Mouse (Mus musculus): ENCODE data around the gene Uxs1. TPM values are rescaled to one million over a fixed set of nuclear protein-coding genes. Genes with fewer than 3 reads are reported as not detected.

Gene Uxs1
- polyA plus RNA-seq (2015; fragmentation: Nextera tagmentation; extraction: Ambion mirVana): 7.3 and 7.5 TPM in 2 replicates

GRCm38 (mm10) chr1:43827763-43828194, at the start of gene Uxs1:
Gene Uxs1, minus strand, starts transcription at chr1:43827800.
- H3K36me3 ChIP-seq (ENCODE audit: control insufficient read depth, insufficient read depth): no peaks in the 10 kb centered on the region
- peak within 1 kb of the TSS; percentile 96 for H3K4me3 ChIP-seq (ENCODE audit: low read depth, low read length)
- no peaks in the 10 kb centered on the region for H3K27me3 ChIP-seq (ENCODE audit: control insufficient read depth, insufficient read depth, low read depth, low read length)
- H3K9ac ChIP-seq (ENCODE audit: low read depth, low read length): peak within 1 kb of the TSS; percentile 90
- peak within 1 kb of the TSS; percentile 95 for H3K4me2 ChIP-seq (ENCODE audit: low read depth, low read length)
- peaks cover 22% of the 10 kb centered on the region for H3K4me1 ChIP-seq (ENCODE audit: control insufficient read depth, low read depth, low read length)
- no peaks in the 10 kb centered on the region for H3K9me3 ChIP-seq (replicated peaks; ENCODE audit: control insufficient read depth, low read length)
- peak within 1 kb of the TSS; percentile 82 for H3K27ac ChIP-seq (ENCODE audit: low read length)
- WGBS (ENCODE audit: insufficient replicate concordance): under 1% methylated on average over 40 of the region's 41 CpGs
- ATAC-seq (ENCODE audit: low read depth): peak; percentile 97

- whole genome bisulfite sequencing (ENCODE audit: insufficient replicate concordance): 68% methylated on average over 6 of the region's 6 CpGs
- H3K4me2 ChIP-seq (ENCODE audit: low read depth, low read length): no peak overlapping the region
- H3K27ac ChIP-seq (ENCODE audit: low read length): no peak overlapping the region
- no peak for ATAC-seq (ENCODE audit: low read depth)
- H3K4me1 ChIP-seq (ENCODE audit: control insufficient read depth, low read depth, low read length): no peaks in the 10 kb centered on the region
- H3K9ac ChIP-seq (ENCODE audit: low read depth, low read length): no peak overlapping the region
- no peaks in the 10 kb centered on the region for H3K27me3 ChIP-seq (ENCODE audit: control insufficient read depth, insufficient read depth, low read depth, low read length)
- no peaks in the 10 kb centered on the region for H3K36me3 ChIP-seq (ENCODE audit: control insufficient read depth, insufficient read depth)
- no peaks in the 10 kb centered on the region for H3K9me3 ChIP-seq (replicated peaks; ENCODE audit: control insufficient read depth, low read length)
- H3K4me3 ChIP-seq (ENCODE audit: low read depth, low read length): no peak overlapping the region
Measured at GRCm38 (mm10) chr1:43877233-43877632, 49.6 kb upstream of the Uxs1 start.

GRCm38 (mm10) chr1:43871116-43871515, 43.5 kb upstream of the Uxs1 start:
- Histone ChIP-seq H3K4me3 (ENCODE audit: low read depth, low read length) (no peak overlapping the region), H3K27ac (ENCODE audit: low read length) (no peak overlapping the region), H3K27me3 (ENCODE audit: control insufficient read depth, insufficient read depth, low read depth, low read length) (no peaks in the 10 kb centered on the region), H3K9me3 (replicated peaks; ENCODE audit: control insufficient read depth, low read length) (no peaks in the 10 kb centered on the region), H3K36me3 (ENCODE audit: control insufficient read depth, insufficient read depth) (no peaks in the 10 kb centered on the region), H3K9ac (ENCODE audit: low read depth, low read length) (no peak overlapping the region), H3K4me2 (ENCODE audit: low read depth, low read length) (no peak overlapping the region), H3K4me1 (ENCODE audit: control insufficient read depth, low read depth, low read length) (no peaks in the 10 kb centered on the region)
- no peak for ATAC-seq (ENCODE audit: low read depth)

- Histone ChIP-seq H3K9ac (ENCODE audit: low read depth, low read length) (no peak overlapping the region), H3K36me3 (ENCODE audit: control insufficient read depth, insufficient read depth) (no peaks in the 10 kb centered on the region), H3K27ac (ENCODE audit: low read length) (no peak overlapping the region), H3K4me3 (ENCODE audit: low read depth, low read length) (no peak overlapping the region), H3K9me3 (replicated peaks; ENCODE audit: control insufficient read depth, low read length) (no peaks in the 10 kb centered on the region), H3K27me3 (ENCODE audit: control insufficient read depth, insufficient read depth, low read depth, low read length) (no peaks in the 10 kb centered on the region), H3K4me2 (ENCODE audit: low read depth, low read length) (no peak overlapping the region), H3K4me1 (ENCODE audit: control insufficient read depth, low read depth, low read length) (no peaks in the 10 kb centered on the region)
- 17% methylated on average over 1 of the region's 1 CpGs for WGBS (ENCODE audit: insufficient replicate concordance)
- ATAC-seq (ENCODE audit: low read depth): no peak
Measured at GRCm38 (mm10) chr1:43868510-43868909, 40.9 kb upstream of the Uxs1 start.

GRCm38 (mm10) chr1:43864758-43865157, 37.2 kb upstream of the Uxs1 start:
- no peak overlapping the region for H3K4me3 ChIP-seq (ENCODE audit: low read depth, low read length)
- H3K4me2 ChIP-seq (ENCODE audit: low read depth, low read length): no peak overlapping the region
- H3K27me3 ChIP-seq (ENCODE audit: control insufficient read depth, insufficient read depth, low read depth, low read length): no peaks in the 10 kb centered on the region
- H3K36me3 ChIP-seq (ENCODE audit: control insufficient read depth, insufficient read depth): no peaks in the 10 kb centered on the region
- ATAC-seq (ENCODE audit: low read depth): no peak
- no peak overlapping the region for H3K9ac ChIP-seq (ENCODE audit: low read depth, low read length)
- no peaks in the 10 kb centered on the region for H3K9me3 ChIP-seq (replicated peaks; ENCODE audit: control insufficient read depth, low read length)
- no peak overlapping the region for H3K27ac ChIP-seq (ENCODE audit: low read length)
- H3K4me1 ChIP-seq (ENCODE audit: control insufficient read depth, low read depth, low read length): no peaks in the 10 kb centered on the region

- H3K9me3 ChIP-seq (replicated peaks; ENCODE audit: control insufficient read depth, low read length): no peaks in the 10 kb centered on the region
- no peak for ATAC-seq (ENCODE audit: low read depth)
- H3K36me3 ChIP-seq (ENCODE audit: control insufficient read depth, insufficient read depth): no peaks in the 10 kb centered on the region
- H3K4me3 ChIP-seq (ENCODE audit: low read depth, low read length): no peak overlapping the region
- no peak overlapping the region for H3K4me2 ChIP-seq (ENCODE audit: low read depth, low read length)
- H3K27ac ChIP-seq (ENCODE audit: low read length): no peak overlapping the region
- H3K27me3 ChIP-seq (ENCODE audit: control insufficient read depth, insufficient read depth, low read depth, low read length): no peaks in the 10 kb centered on the region
- H3K9ac ChIP-seq (ENCODE audit: low read depth, low read length): no peak overlapping the region
- 83% methylated on average over 4 of the region's 4 CpGs for WGBS (ENCODE audit: insufficient replicate concordance)
- no peaks in the 10 kb centered on the region for H3K4me1 ChIP-seq (ENCODE audit: control insufficient read depth, low read depth, low read length)
Measured at GRCm38 (mm10) chr1:43862614-43863013, 35.0 kb upstream of the Uxs1 start.

GRCm38 (mm10) chr1:43858988-43859387, 31.4 kb upstream of the Uxs1 start:
- no peak overlapping the region for H3K9ac ChIP-seq (ENCODE audit: low read depth, low read length)
- no peak overlapping the region for H3K4me2 ChIP-seq (ENCODE audit: low read depth, low read length)
- H3K4me3 ChIP-seq (ENCODE audit: low read depth, low read length): no peak overlapping the region
- H3K27me3 ChIP-seq (ENCODE audit: control insufficient read depth, insufficient read depth, low read depth, low read length): no peaks in the 10 kb centered on the region
- ATAC-seq (ENCODE audit: low read depth): no peak
- no peaks in the 10 kb centered on the region for H3K36me3 ChIP-seq (ENCODE audit: control insufficient read depth, insufficient read depth)
- 38% methylated on average over 5 of the region's 5 CpGs for WGBS (ENCODE audit: insufficient replicate concordance)
- H3K4me1 ChIP-seq (ENCODE audit: control insufficient read depth, low read depth, low read length): no peaks in the 10 kb centered on the region
- H3K27ac ChIP-seq (ENCODE audit: low read length): no peak overlapping the region
- H3K9me3 ChIP-seq (replicated peaks; ENCODE audit: control insufficient read depth, low read length): no peaks in the 10 kb centered on the region

GRCm38 (mm10) chr1:43857656-43858055, 30.1 kb upstream of the Uxs1 start:
- Histone ChIP-seq H3K27me3 (ENCODE audit: control insufficient read depth, insufficient read depth, low read depth, low read length) (no peaks in the 10 kb centered on the region), H3K9ac (ENCODE audit: low read depth, low read length) (no peak overlapping the region), H3K9me3 (replicated peaks; ENCODE audit: control insufficient read depth, low read length) (no peaks in the 10 kb centered on the region), H3K4me2 (ENCODE audit: low read depth, low read length) (no peak overlapping the region), H3K4me3 (ENCODE audit: low read depth, low read length) (no peak overlapping the region), H3K36me3 (ENCODE audit: control insufficient read depth, insufficient read depth) (no peaks in the 10 kb centered on the region), H3K27ac (ENCODE audit: low read length) (no peak overlapping the region), H3K4me1 (ENCODE audit: control insufficient read depth, low read depth, low read length) (no peaks in the 10 kb centered on the region)
- no peak for ATAC-seq (ENCODE audit: low read depth)
- WGBS (ENCODE audit: insufficient replicate concordance): 51% methylated on average over 1 of the region's 1 CpGs

GRCm38 (mm10) chr1:43855591-43855990, 28.0 kb upstream of the Uxs1 start:
- 56% methylated on average over 1 of the region's 1 CpGs for WGBS (ENCODE audit: insufficient replicate concordance)
- H3K4me2 ChIP-seq (ENCODE audit: low read depth, low read length): no peak overlapping the region
- H3K9ac ChIP-seq (ENCODE audit: low read depth, low read length): no peak overlapping the region

GRCm38 (mm10) chr1:43843398-43843797, 15.8 kb upstream of the Uxs1 start:
- Histone ChIP-seq H3K4me1 (ENCODE audit: control insufficient read depth, low read depth, low read length) (no peaks in the 10 kb centered on the region), H3K4me2 (ENCODE audit: low read depth, low read length) (no peak overlapping the region), H3K27me3 (ENCODE audit: control insufficient read depth, insufficient read depth, low read depth, low read length) (no peaks in the 10 kb centered on the region), H3K4me3 (ENCODE audit: low read depth, low read length) (no peak overlapping the region), H3K9me3 (replicated peaks; ENCODE audit: control insufficient read depth, low read length) (no peaks in the 10 kb centered on the region), H3K9ac (ENCODE audit: low read depth, low read length) (no peak overlapping the region), H3K36me3 (ENCODE audit: control insufficient read depth, insufficient read depth) (no peaks in the 10 kb centered on the region), H3K27ac (ENCODE audit: low read length) (no peak overlapping the region)
- ATAC-seq (ENCODE audit: low read depth): no peak
- WGBS (ENCODE audit: insufficient replicate concordance): 67% methylated on average over 2 of the region's 2 CpGs

More at GRCm38 (mm10) chr1:43855591-43855990, 28.0 kb upstream of the Uxs1 start:
- H3K9me3 ChIP-seq (replicated peaks; ENCODE audit: control insufficient read depth, low read length): no peaks in the 10 kb centered on the region
- H3K4me1 ChIP-seq (ENCODE audit: control insufficient read depth, low read depth, low read length): no peaks in the 10 kb centered on the region
- ATAC-seq (ENCODE audit: low read depth): no peak
- no peak overlapping the region for H3K4me3 ChIP-seq (ENCODE audit: low read depth, low read length)
- no peaks in the 10 kb centered on the region for H3K36me3 ChIP-seq (ENCODE audit: control insufficient read depth, insufficient read depth)
- no peaks in the 10 kb centered on the region for H3K27me3 ChIP-seq (ENCODE audit: control insufficient read depth, insufficient read depth, low read depth, low read length)
- no peak overlapping the region for H3K27ac ChIP-seq (ENCODE audit: low read length)

Measured in liver, embryonic 16.5 days (tissue).